Mouse (Mus musculus) liver, embryonic 12.5 days (tissue): Measurements from ENCODE around the gene Snd1. TPM values are rescaled to one million over a fixed set of nuclear protein-coding genes. Genes with fewer than 3 reads are reported as not detected.

ENCODE experiments used
- ATAC-seq: fragments of 200-750 bp; cut with Nextera tagmentation; 2 replicates; pipeline ENCODE4 v1.8.0; 2017; ENCODE audit warnings: moderate number of reproducible peaks, mild to moderate bottlenecking, moderate library complexity
- H3K27ac ChIP-seq: fragments of 300-500 bp; sonication (generic); 2 replicates; pipeline ENCODE4 v1.5.1; 2016; ENCODE audit warnings: mild to moderate bottlenecking
- H3K27me3 ChIP-seq: fragments of 300-500 bp; sonication (generic); replicated peaks from 2 replicates; pipeline ENCODE4 v1.6.1; 2016; ENCODE audit warnings: mild to moderate bottlenecking, moderate library complexity
- H3K36me3 ChIP-seq: fragments of 300-500 bp; sonication (generic); 2 replicates; pipeline ENCODE4 v1.6.1; 2016; ENCODE audit warnings: mild to moderate bottlenecking, moderate library complexity
- H3K4me1 ChIP-seq: fragments of 300-500 bp; sonication (generic); 2 replicates; pipeline ENCODE4 v1.6.1; 2016
- H3K4me2 ChIP-seq: fragments of 300-500 bp; sonication (generic); 2 replicates; pipeline ENCODE4 v1.6.1; 2016; ENCODE audit warnings: mild to moderate bottlenecking, moderate library complexity
- H3K4me3 ChIP-seq: fragments of 300-500 bp; sonication (generic); 2 replicates; pipeline ENCODE4 v1.5.1; 2016; ENCODE audit warnings: mild to moderate bottlenecking, moderate library complexity
- H3K9ac ChIP-seq: fragments of 300-500 bp; sonication (generic); 2 replicates; pipeline ENCODE4 v1.6.1; 2016; ENCODE audit warnings: mild to moderate bottlenecking, moderate library complexity
- H3K9me3 ChIP-seq: fragments of 300-500 bp; sonication (generic); replicated peaks from 2 replicates; pipeline ENCODE4 v1.6.1; 2016; ENCODE audit warnings: mild to moderate bottlenecking, moderate library complexity
- WGBS: fragments of 180-500 bp; shearing (Covaris S2); methylation state at CpG from one replicate; pipeline ENCODE4 v1.1.7; 2016; ENCODE audit not compliant: insufficient replicate concordance; 5-methylcytosine and 5-hydroxymethylcytosine counted together
- polyA plus RNA-seq: library from polyadenylated mRNA; unstranded; fragments of >200 nt; fragmentation: Nextera tagmentation; extraction: Ambion mirVana; gene quantifications from 2 replicates; pipeline ENCODE4 v1.2.1, GENCODE M21; 2016

Gene Snd1
- polyA plus RNA-seq, 1 experiment from 2014 or later, result 82.0 TPM

- Histone ChIP-seq H3K4me2 (no peak overlapping the region), H3K27me3 (no peaks in the 10 kb centered on the region), H3K36me3 (peaks cover 60% of the 10 kb centered on the region), H3K4me3 (no peak overlapping the region), H3K9me3 (no peaks in the 10 kb centered on the region), H3K27ac (no peak overlapping the region), H3K9ac (no peak overlapping the region), H3K4me1 (no peaks in the 10 kb centered on the region)
- ATAC-seq, result no peak
- 93% methylated on average over 1 of the region's 1 CpGs for WGBS
Observed at GRCm38 (mm10) chr6:28554470-28554869, 79.5 kb downstream of the Snd1 start.

- H3K36me3 ChIP-seq, result peaks cover 55% of the 10 kb centered on the region
- no peak overlapping the region for H3K27ac ChIP-seq
- no peak overlapping the region for H3K4me2 ChIP-seq
- no peaks in the 10 kb centered on the region for H3K4me1 ChIP-seq
- no peaks in the 10 kb centered on the region for H3K9me3 ChIP-seq
- no peaks in the 10 kb centered on the region for H3K27me3 ChIP-seq
- H3K4me3 ChIP-seq, result no peak overlapping the region
- H3K9ac ChIP-seq, result no peak overlapping the region
- ATAC-seq, result no peak
- 75% methylated on average over 6 of the region's 6 CpGs for WGBS
Observed at GRCm38 (mm10) chr6:28555002-28555401, 80.1 kb downstream of the Snd1 start.

GRCm38 (mm10) chr6:28555428-28555827 lies 80.5 kb downstream of the Snd1 start:
- no peak for ATAC-seq
- no peaks in the 10 kb centered on the region for H3K4me1 ChIP-seq
- no peak overlapping the region for H3K9ac ChIP-seq
- no peaks in the 10 kb centered on the region for H3K27me3 ChIP-seq
- H3K4me2 ChIP-seq, result no peak overlapping the region
- peaks cover 54% of the 10 kb centered on the region for H3K36me3 ChIP-seq
- no peak overlapping the region for H3K4me3 ChIP-seq
- WGBS, result 79% methylated on average over 7 of the region's 7 CpGs
- no peak overlapping the region for H3K27ac ChIP-seq
- H3K9me3 ChIP-seq, result no peaks in the 10 kb centered on the region

DNA sequence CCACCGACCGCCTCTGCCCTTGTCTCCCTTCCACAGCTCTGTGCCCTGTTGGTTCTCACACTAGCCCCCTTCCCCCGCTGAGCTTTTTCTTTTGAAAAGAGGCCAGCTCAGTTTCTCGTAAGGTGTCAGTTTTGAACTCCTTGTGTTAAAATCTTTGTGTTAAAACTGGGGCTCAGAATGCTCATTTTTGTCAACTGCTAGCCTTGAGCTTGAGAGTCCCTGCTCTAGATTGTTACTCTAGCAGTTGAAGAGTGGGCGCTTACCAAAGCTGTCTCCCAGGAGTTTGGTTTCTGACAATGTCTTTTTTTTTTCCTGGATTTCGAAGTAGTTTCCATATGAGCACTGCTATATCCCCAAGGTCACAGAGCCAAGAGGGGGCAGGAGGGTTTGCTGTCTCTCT lies 82.8 kb downstream of the Snd1 start:
- no peak for ATAC-seq
- 81% methylated on average over 6 of the region's 6 CpGs for WGBS
- Histone ChIP-seq H3K4me1 (no peaks in the 10 kb centered on the region), H3K27me3 (no peaks in the 10 kb centered on the region), H3K9ac (no peak overlapping the region), H3K4me3 (no peak overlapping the region), H3K27ac (no peak overlapping the region), H3K4me2 (no peak overlapping the region), H3K9me3 (no peaks in the 10 kb centered on the region), H3K36me3 (peaks cover 62% of the 10 kb centered on the region)

- Histone ChIP-seq H3K4me1 (no peaks in the 10 kb centered on the region), H3K9ac (no peak overlapping the region), H3K9me3 (no peaks in the 10 kb centered on the region), H3K4me3 (no peak overlapping the region), H3K4me2 (no peak overlapping the region), H3K36me3 (peaks cover 61% of the 10 kb centered on the region), H3K27me3 (no peaks in the 10 kb centered on the region), H3K27ac (no peak overlapping the region)
- WGBS, result 79% methylated on average over 2 of the region's 2 CpGs
- ATAC-seq, result no peak
Observed at GRCm38 (mm10) chr6:28559419-28559818, 84.5 kb downstream of the Snd1 start.

DNA sequence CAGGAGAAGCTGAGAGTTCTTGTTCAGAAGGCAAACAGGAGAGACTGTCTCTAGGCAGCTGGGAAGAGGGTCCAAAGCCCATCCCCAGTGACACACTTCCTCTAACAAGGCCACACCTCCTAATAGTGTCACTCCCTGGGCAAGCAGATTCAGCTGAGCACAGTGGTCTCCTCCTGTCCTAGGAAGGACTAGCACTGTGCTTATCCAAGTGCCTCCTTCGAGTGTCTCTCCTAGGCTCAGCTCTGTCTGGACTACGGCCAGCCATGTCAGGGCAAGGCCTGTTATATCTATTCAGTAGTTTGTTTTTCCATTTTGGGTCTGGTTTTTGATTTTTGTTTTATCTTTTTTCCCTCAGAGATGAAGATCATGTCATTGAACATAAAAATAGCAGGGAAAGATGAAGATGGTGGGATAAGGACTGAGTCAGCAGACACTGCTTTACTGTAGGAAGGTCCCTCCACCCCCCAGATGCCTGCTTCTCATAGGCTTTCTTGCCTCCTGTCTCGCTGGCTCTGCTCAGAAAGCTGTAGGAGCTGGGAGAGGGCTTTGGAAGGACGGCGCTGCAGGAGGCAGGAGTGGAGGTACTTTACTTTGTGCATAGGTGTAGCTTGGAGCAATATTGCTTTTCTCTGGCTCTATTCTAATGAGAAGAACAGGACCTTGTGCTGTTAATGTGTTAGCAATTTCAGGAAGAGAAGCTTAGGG lies 86.5 kb downstream of the Snd1 start:
- no peak overlapping the region for H3K4me3 ChIP-seq
- ATAC-seq, result no peak
- WGBS, result 79% methylated on average over 5 of the region's 5 CpGs
- H3K27me3 ChIP-seq, result no peaks in the 10 kb centered on the region
- no peak overlapping the region for H3K27ac ChIP-seq
- no peak overlapping the region for H3K4me2 ChIP-seq
- H3K9me3 ChIP-seq, result no peaks in the 10 kb centered on the region
- H3K36me3 ChIP-seq, result peaks cover 64% of the 10 kb centered on the region
- H3K4me1 ChIP-seq, result no peaks in the 10 kb centered on the region
- H3K9ac ChIP-seq, result no peak overlapping the region

DNA sequence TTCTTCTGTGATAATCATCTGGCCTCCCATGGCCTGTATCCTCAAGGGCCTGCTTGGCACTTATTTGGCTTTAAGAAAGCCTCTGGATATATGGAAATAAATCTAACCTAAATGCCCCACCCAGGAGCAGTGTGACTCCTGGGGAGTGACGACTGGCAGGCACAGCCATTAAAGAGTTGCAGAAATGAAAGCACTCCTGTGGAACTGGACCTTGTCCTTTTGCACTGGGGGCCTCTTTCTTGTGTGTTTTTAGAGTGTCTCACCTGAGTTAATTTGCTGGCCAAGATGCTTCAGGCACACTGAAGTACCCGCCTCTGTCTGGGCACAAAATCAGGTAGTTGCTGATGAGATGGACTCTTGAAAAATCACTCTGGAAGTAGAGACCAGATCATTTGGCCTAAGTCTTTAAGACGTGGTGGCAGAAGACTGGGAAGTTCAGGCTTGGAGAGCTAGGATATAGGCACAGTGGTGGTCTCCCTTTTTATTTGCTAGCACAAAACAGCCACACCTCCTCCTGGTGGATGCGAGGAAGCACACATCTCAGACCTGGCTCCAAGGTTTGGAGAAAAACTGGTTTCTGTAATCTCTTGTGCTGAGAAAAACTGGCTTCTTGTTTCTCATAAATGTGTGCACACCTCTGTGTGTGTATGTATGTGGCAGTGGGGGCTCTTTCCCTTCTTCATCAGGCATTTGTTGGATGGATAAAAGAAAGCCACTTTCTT lies 87.5 kb downstream of the Snd1 start:
- WGBS, result 74% methylated on average over 4 of the region's 4 CpGs
- no peak for ATAC-seq
- H3K27ac ChIP-seq, result no peak overlapping the region
- no peak overlapping the region for H3K4me3 ChIP-seq
- H3K4me2 ChIP-seq, result no peak overlapping the region
- H3K9me3 ChIP-seq, result no peaks in the 10 kb centered on the region
- no peaks in the 10 kb centered on the region for H3K4me1 ChIP-seq
- H3K27me3 ChIP-seq, result no peaks in the 10 kb centered on the region
- H3K9ac ChIP-seq, result no peak overlapping the region
- peaks cover 56% of the 10 kb centered on the region for H3K36me3 ChIP-seq

GRCm38 (mm10) chr6:28567978-28568377 lies 93.0 kb downstream of the Snd1 start:
- WGBS, result 59% methylated on average over 6 of the region's 6 CpGs

GRCm38 (mm10) chr6:28571946-28572345 lies 97.0 kb downstream of the Snd1 start:
- peaks cover 23% of the 10 kb centered on the region for H3K36me3 ChIP-seq
- peaks cover 12% of the 10 kb centered on the region for H3K4me1 ChIP-seq
- no peaks in the 10 kb centered on the region for H3K9me3 ChIP-seq
- ATAC-seq, result no peak
- no peak overlapping the region for H3K27ac ChIP-seq
- H3K9ac ChIP-seq, result no peak overlapping the region
- no peak overlapping the region for H3K4me3 ChIP-seq
- no peaks in the 10 kb centered on the region for H3K27me3 ChIP-seq
- 64% methylated on average over 2 of the region's 2 CpGs for WGBS
- H3K4me2 ChIP-seq, result no peak overlapping the region

More at GRCm38 (mm10) chr6:28567978-28568377, 93.0 kb downstream of the Snd1 start:
- Histone ChIP-seq H3K4me1 (no peaks in the 10 kb centered on the region), H3K4me3 (no peak overlapping the region), H3K9ac (no peak overlapping the region), H3K27me3 (no peaks in the 10 kb centered on the region), H3K27ac (no peak overlapping the region), H3K9me3 (no peaks in the 10 kb centered on the region), H3K36me3 (peaks cover 37% of the 10 kb centered on the region), H3K4me2 (no peak overlapping the region)
- ATAC-seq, result no peak

DNA sequence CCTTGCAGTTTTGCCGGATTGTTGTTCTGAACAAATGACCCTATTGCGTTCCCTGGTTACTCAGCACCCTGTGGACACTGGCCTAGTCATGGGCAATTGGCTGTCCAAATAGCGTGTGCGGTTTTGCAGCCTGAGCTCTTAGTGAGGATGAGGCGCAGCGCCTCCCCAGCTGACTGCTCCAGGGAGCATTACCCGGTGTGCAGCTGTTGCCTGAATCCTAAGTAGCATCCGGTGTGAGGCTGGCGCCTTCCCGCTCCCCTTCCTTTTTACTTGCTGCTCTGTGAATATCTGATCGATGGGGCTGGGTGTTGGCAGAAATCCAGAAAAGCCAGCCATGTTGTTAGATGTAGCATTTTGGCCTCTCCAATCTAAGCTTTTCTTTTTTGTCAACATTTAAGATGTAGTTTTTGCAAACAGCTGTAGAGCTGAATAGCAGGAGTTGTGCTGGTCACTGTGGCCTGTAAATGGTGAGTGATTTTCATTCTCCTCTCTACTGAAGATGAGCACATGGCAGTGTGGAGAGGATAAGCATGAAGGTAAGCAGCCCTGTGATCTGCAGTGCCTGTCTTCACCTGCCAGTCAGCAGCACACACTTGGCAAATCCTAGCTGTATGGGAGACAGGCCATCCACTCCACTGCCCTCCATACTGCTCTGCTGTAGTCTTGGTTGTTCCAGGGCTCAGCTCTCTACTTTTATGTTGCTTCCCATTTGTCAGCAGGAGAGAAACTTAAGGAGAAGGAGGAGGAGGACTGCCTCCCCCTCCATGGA lies 98.2 kb downstream of the Snd1 start:
- WGBS, result 79% methylated on average over 11 of the region's 11 CpGs
- Histone ChIP-seq H3K27me3 (no peaks in the 10 kb centered on the region), H3K4me1 (peaks cover 12% of the 10 kb centered on the region), H3K36me3 (peaks cover 23% of the 10 kb centered on the region), H3K27ac (no peak overlapping the region), H3K4me3 (no peak overlapping the region), H3K4me2 (no peak overlapping the region), H3K9me3 (no peaks in the 10 kb centered on the region), H3K9ac (no peak overlapping the region)
- ATAC-seq, result no peak

DNA sequence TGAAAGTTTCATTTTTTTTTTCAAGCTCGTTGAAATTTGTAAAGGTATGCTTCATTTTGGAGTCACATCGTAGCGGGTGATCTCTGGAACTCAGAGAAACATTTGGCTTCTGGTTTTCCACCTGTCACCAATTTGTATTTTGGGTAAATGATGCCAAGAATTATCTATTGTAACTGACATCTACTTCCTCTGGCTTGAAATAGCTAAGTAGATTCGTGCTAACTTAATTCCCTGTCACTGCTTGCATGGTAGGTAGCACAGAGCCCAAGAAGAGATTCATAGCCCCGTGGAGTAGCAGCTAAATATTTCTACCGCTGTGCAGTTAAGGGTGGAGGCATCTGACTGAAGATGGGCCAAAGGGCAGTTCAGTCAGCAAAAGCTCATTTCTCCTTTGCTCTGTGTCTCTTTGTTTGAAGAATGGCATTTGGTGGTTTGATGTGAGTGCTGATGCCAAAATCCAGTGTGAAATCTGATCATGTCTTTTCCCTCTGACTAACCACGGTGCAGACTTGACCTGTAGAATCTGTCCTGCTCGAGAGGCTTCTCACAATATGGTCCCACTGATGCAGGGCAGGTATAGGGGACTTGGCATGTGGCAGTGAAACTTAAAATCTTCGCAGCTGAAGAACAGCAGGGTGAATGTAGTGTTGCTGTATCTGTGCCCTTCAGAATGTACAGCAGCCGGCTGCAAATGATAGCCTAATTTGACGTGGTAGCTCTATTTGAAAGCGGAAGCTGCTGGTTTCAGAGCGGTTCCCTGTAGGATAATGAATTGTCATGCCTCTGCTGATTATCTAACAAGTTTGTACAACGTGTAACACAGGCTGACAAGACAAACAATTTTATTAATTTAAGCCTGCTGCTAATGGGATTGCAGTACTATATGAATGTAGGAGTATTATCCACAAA lies 101.7 kb downstream of the Snd1 start:
- 64% methylated on average over 14 of the region's 14 CpGs for WGBS
- no peak overlapping the region for H3K4me2 ChIP-seq
- no peaks in the 10 kb centered on the region for H3K9me3 ChIP-seq
- no peak overlapping the region for H3K4me3 ChIP-seq
- no peak overlapping the region for H3K27ac ChIP-seq
- peaks cover 12% of the 10 kb centered on the region for H3K4me1 ChIP-seq
- H3K9ac ChIP-seq, result no peak overlapping the region
- H3K27me3 ChIP-seq, result no peaks in the 10 kb centered on the region
- peaks cover 11% of the 10 kb centered on the region for H3K36me3 ChIP-seq
- ATAC-seq, result no peak
